Mouse (Mus musculus) liver, postnatal 0 days (tissue): ENCODE measurements around the gene Vmn2r87.
"Not testable (repeated sequence)": the region's sequence is repeated elsewhere in the genome, so short reads cannot be mapped to it uniquely, and the experiment has no call there.

Experiments used
- CTCF ChIP-seq: sonication (generic); IDR thresholded peaks from 2 replicates; pipeline ENCODE4 v1.5.1; 2016; ENCODE audit warnings: antibody characterized with exemption, low read depth
- EP300 ChIP-seq: IDR thresholded peaks from 2 replicates; pipeline ENCODE4 v1.6.1; 2016; ENCODE audit warnings: antibody characterized with exemption, low read depth, mild to moderate bottlenecking

DNA sequence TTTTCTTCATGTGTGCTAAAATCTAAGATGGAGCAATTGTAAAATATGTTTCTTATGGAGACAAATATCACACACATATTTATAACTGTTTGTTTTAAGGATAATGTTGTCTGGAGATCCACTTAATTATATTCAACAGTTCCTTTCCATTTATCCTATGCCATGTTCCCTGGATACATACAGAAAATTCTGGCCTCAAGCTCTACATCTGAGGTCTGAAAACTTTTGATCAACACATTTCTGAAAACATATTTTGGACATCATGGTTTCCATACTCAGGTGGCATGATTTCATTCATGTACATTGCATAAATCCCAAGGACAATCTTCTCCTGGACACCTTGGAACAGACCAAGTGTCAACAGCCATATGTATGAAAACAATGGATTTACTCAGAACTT, 67.6 kb downstream of the Vmn2r87 start, which contains the start of gene Vmn2r85:
- TF ChIP-seq CTCF, EP300: not testable (repeated sequence)
